Mouse (Mus musculus) thymus, adult 2 months (tissue): ENCODE data around the gene Coasy.

Source experiments
- CTCF ChIP-seq: fragments of 200-500 bp; IDR thresholded peaks from 2 replicates; pipeline ENCODE4 v1.5.1; 2012; ENCODE audit warnings: mild to moderate bottlenecking, control low read depth, low read length, moderate library complexity, borderline replicate concordance; ENCODE audit not compliant: control insufficient read depth, poor library complexity, insufficient read depth; ENCODE audit errors: extremely low read depth
- POLR2A ChIP-seq: fragments of 200-500 bp; IDR thresholded peaks from 2 replicates; pipeline ENCODE4 v1.6.1; 2012; ENCODE audit warnings: mild to moderate bottlenecking, low read length, control low read depth, moderate library complexity; ENCODE audit not compliant: control insufficient read depth, poor library complexity, insufficient read depth; ENCODE audit errors: extremely low read depth

GRCm38 (mm10) chr11:101053974-101054373 lies 28.4 kb upstream of the Coasy start:
- TF ChIP-seq POLR2A (no peak), CTCF (no peak)
